9 mouse cellular contexts compared by ENCODE assay signal in the genomic region with DNA sequence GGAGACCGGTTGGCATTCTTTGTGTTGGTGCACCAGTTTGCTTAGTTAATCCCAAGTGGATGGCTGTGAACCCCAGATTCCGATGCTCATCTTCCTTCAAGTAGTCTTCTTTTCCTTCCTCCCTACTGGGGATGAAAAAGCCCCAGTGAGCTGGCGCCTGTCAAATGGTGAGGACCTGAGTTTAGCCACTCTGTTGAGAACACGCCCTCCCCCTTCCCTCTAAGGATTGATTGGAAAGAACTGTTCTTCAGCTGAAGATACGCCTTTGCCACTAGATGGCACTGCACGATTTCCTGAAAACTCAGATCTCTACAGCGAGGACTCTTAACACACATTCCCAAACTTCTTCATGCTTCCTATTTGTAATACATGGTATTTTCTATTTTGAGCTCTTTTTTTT. TPM values are rescaled to one million over a fixed set of nuclear protein-coding genes. Genes with fewer than 3 reads are reported as not detected.
DNase-seq lines count a peak whose midpoint lies in the region; ATAC-seq and TF ChIP-seq lines count a peak whose summit lies in the region.
"Had no signal": no experiment of that assay in that cellular context is flagged by ENCODE, and none has a peak within 500 bp of the region (broad histone marks: within the 10 kb centered on the region; RNA-seq: fewer than 3 reads in every experiment).

No protein-coding gene starts in this region.

- H3K27ac ChIP-seq in thymus, adult 2 months (ENCODE audit: control insufficient read depth, insufficient read depth, low read length) = no peak overlapping the region
- H3K27ac ChIP-seq in forebrain, embryonic 11.5 days (ENCODE audit: low read depth, low read length) = no peak overlapping the region
- no peak overlapping the region for H3K27ac ChIP-seq in hindbrain, embryonic 15.5 days (replicated peaks)
- H3K27ac ChIP-seq: embryonic facial prominence, embryonic 15.5 days had no signal

- peak; percentile 26 for DNase-seq in thymus, adult 2 months
- no peak for DNase-seq in thymus, adult 18-20 months
- peak; percentile 29 for DNase-seq in c-Kit-negative CD71-positive TER-119-positive erythroid progenitor cells, embryonic 14.5 days (ENCODE audit: low read depth, low spot score)
- peak; percentile 67 for DNase-seq in forebrain, embryonic 11.5 days (ENCODE audit: low spot score)
- DNase-seq in layer of hippocampus, postnatal 14 days (ENCODE audit: low spot score in 2 of 2) = peak; percentile 24 to 75
- DNase-seq in telencephalon, adult 2 months (ENCODE audit: low read depth, low spot score) = peak; percentile 46

- no peak for TF ChIP-seq CTCF in thymus, adult 2 months (IDR thresholded peaks at IDR 0.05; ENCODE audit: borderline replicate concordance, control insufficient read depth, extremely low read depth, insufficient read depth, low read length, poor library complexity)

- peaks cover 8% of the 10 kb centered on the region; the same call in 1 of the 2 replicates for H3K36me3 ChIP-seq in thymus, adult 2 months (ENCODE audit: control insufficient read depth, insufficient read depth, low read length)
- no peaks in the 10 kb centered on the region; the same call in 1 of the 2 replicates for H3K36me3 ChIP-seq in forebrain, embryonic 11.5 days (ENCODE audit: control insufficient read depth, insufficient read depth, low read length)
- peaks cover 22% of the 10 kb centered on the region; the same call in 1 of the 2 replicates for H3K36me3 ChIP-seq in hindbrain, embryonic 15.5 days

- H3K27me3 ChIP-seq in thymus, adult 2 months (ENCODE audit: control insufficient read depth, insufficient read depth, low read length) = no peaks in the 10 kb centered on the region
- no peaks in the 10 kb centered on the region for H3K27me3 ChIP-seq in forebrain, embryonic 11.5 days (ENCODE audit: control insufficient read depth, insufficient read depth, low read length)
- H3K27me3 ChIP-seq in hindbrain, embryonic 15.5 days = no peaks in the 10 kb centered on the region
- H3K27me3 ChIP-seq: embryonic facial prominence, embryonic 15.5 days had no signal

- no peak overlapping the region for H3K4me2 ChIP-seq in forebrain, embryonic 11.5 days (ENCODE audit: low read depth, low read length, severe bottlenecking)
- no peak overlapping the region for H3K4me2 ChIP-seq in hindbrain, embryonic 15.5 days
- H3K4me2 ChIP-seq: embryonic facial prominence, embryonic 15.5 days had no signal

- ATAC-seq in forebrain, embryonic 11.5 days (replicated peaks; ENCODE audit: low FRiP score) = peak; percentile 44; the same call in 1 of the 2 replicates
- 0 out of 2 replicates have a peak, but pooled peaks have one; percentile 56 for ATAC-seq in hindbrain, embryonic 15.5 days (ENCODE audit: low FRiP score, low read depth)
- peak; percentile 88 for ATAC-seq in megakaryocyte-erythroid progenitor cell, adult 5-6 weeks (replicated peaks; ENCODE audit: low FRiP score, low TSS enrichment, poor library complexity, severe bottlenecking)

- no peak overlapping the region for H3K4me3 ChIP-seq in thymus, adult 2 months (ENCODE audit: control insufficient read depth, insufficient read depth, low read length)
- no peak overlapping the region for H3K4me3 ChIP-seq in forebrain, embryonic 11.5 days (ENCODE audit: low read depth, low read length)
- no peak overlapping the region for H3K4me3 ChIP-seq in hindbrain, embryonic 15.5 days
- H3K4me3 ChIP-seq: embryonic facial prominence, embryonic 15.5 days had no signal

- no peaks in the 10 kb centered on the region for H3K4me1 ChIP-seq in thymus, adult 2 months (replicated peaks; ENCODE audit: control insufficient read depth, insufficient read depth, low read length)
- no peaks in the 10 kb centered on the region for H3K4me1 ChIP-seq in forebrain, embryonic 11.5 days (replicated peaks; ENCODE audit: control insufficient read depth, insufficient read depth, low read length)
- no peaks in the 10 kb centered on the region for H3K4me1 ChIP-seq in hindbrain, embryonic 15.5 days (replicated peaks)
- H3K4me1 ChIP-seq: embryonic facial prominence, embryonic 15.5 days had no signal

- H3K9ac ChIP-seq in forebrain, embryonic 11.5 days (ENCODE audit: low read length) = no peak overlapping the region
- no peak overlapping the region for H3K9ac ChIP-seq in hindbrain, embryonic 15.5 days
- H3K9ac ChIP-seq: embryonic facial prominence, embryonic 15.5 days had no signal

- no peaks in the 10 kb centered on the region for H3K9me3 ChIP-seq in forebrain, embryonic 11.5 days (ENCODE audit: control insufficient read depth, low read length)
- H3K9me3 ChIP-seq in hindbrain, embryonic 15.5 days = no peaks in the 10 kb centered on the region
- H3K9me3 ChIP-seq: embryonic facial prominence, embryonic 15.5 days had no signal

- WGBS in thymus, adult 2 months = 50% methylated on average over 7 of the region's 7 CpGs
- WGBS in forebrain, embryonic 11.5 days = 29% methylated on average over 7 of the region's 7 CpGs
- 29% methylated on average over 7 of the region's 7 CpGs for WGBS in hindbrain, embryonic 15.5 days

- no peak for TF ChIP-seq POLR2A in thymus, adult 2 months (IDR thresholded peaks at IDR 0.05; ENCODE audit: control insufficient read depth, extremely low read depth, insufficient read depth, low read length, poor library complexity)

RNA-seq across cellular contexts. Expression of a gene that starts 29.1 kb away (rescaled TPM):
- 32.2 and 37.3 TPM in 2 replicates for polyA plus RNA-seq in thymus, adult 2 months (2012; rRNA removed)
- 32.4 and 35.6 TPM in 2 replicates for polyA plus RNA-seq in forebrain, embryonic 11.5 days (2014; fragmentation: Nextera tagmentation; extraction: Ambion mirVana)
- 10.2 and 11.3 TPM in 2 replicates for polyA plus RNA-seq in hindbrain, embryonic 15.5 days (2015; fragmentation: Nextera tagmentation; extraction: Ambion mirVana)
- total RNA-seq in layer of hippocampus, postnatal 14 days (2021) = 10 to 100 TPM; 20.0 to 22.6 TPM
- 17.8 and 30.5 TPM in 2 replicates for total RNA-seq in megakaryocyte-erythroid progenitor cell, adult 5-6 weeks (2014; fragmentation: Nextera tagmentation)
- 12.6 and 16.5 TPM in 2 replicates for total RNA-seq in megakaryocyte-erythroid progenitor cell, adult 5-6 weeks (2017)

RNA-seq across cellular contexts. Expression of a gene that starts 29.2 kb away (rescaled TPM):
- polyA plus RNA-seq in thymus, adult 2 months (2012; rRNA removed) = 30.9 and 31.9 TPM in 2 replicates
- 60.6 and 63.5 TPM in 2 replicates for polyA plus RNA-seq in forebrain, embryonic 11.5 days (2014; fragmentation: Nextera tagmentation; extraction: Ambion mirVana)
- 99.6 and 99.8 TPM in 2 replicates for polyA plus RNA-seq in hindbrain, embryonic 15.5 days (2015; fragmentation: Nextera tagmentation; extraction: Ambion mirVana)
- total RNA-seq in layer of hippocampus, postnatal 14 days (2021) = 10 to 100 TPM; 85.1 to 87.4 TPM
- total RNA-seq in megakaryocyte-erythroid progenitor cell, adult 5-6 weeks (2014; fragmentation: Nextera tagmentation) = 36.2 and 57.0 TPM in 2 replicates
- 42.8 and 43.3 TPM in 2 replicates for total RNA-seq in megakaryocyte-erythroid progenitor cell, adult 5-6 weeks (2017)

Comparison
In these comparisons a context has a peak if more than half of its experiments do, and no peak if none do; other contexts are left out.
1. DNase-seq: peak in thymus, adult 2 months (single experiment), c-Kit-negative CD71-positive TER-119-positive erythroid progenitor cells, embryonic 14.5 days (single experiment), forebrain, embryonic 11.5 days (single experiment), layer of hippocampus, postnatal 14 days (2 of 2) and telencephalon, adult 2 months (single experiment); none in thymus, adult 18-20 months (0 of 2).
2. Peak in every context shown above with its lines, with median percentiles within 50 percentile points of each other: ATAC-seq.